Mouse (Mus musculus) embryonic facial prominence, embryonic 13.5 days (tissue): ENCODE results near the gene Krtap5-2. TPM values are rescaled to one million over a fixed set of nuclear protein-coding genes. Genes with fewer than 3 reads are reported as not detected.
"Not testable (repeated sequence)": the region's sequence is repeated elsewhere in the genome, so short reads cannot be mapped to it uniquely, and the experiment has no call there.

ENCODE experiments used
- ATAC-seq: fragments of 200-750 bp; cut with Nextera tagmentation; 2 replicates; pipeline ENCODE4 v1.8.0; 2017; ENCODE audit warnings: low read depth; ENCODE audit not compliant: insufficient number of reproducible peaks, insufficient read depth, low FRiP score, low TSS enrichment
- H3K27ac ChIP-seq: fragments of 300-500 bp; sonication (generic); 2 replicates; pipeline ENCODE4 v1.5.1; 2015; ENCODE audit warnings: moderate library complexity, mild to moderate bottlenecking, inconsistent platforms
- H3K27me3 ChIP-seq: fragments of 300-500 bp; sonication (generic); 2 replicates; pipeline ENCODE4 v1.6.1; 2015; ENCODE audit warnings: mild to moderate bottlenecking, inconsistent platforms
- H3K36me3 ChIP-seq: fragments of 300-500 bp; sonication (generic); 2 replicates; pipeline ENCODE4 v1.6.1; 2015; ENCODE audit warnings: mild to moderate bottlenecking, inconsistent platforms
- H3K4me1 ChIP-seq: fragments of 300-500 bp; sonication (generic); 2 replicates; pipeline ENCODE4 v1.6.1; 2015; ENCODE audit warnings: inconsistent platforms
- H3K4me2 ChIP-seq: fragments of 300-500 bp; sonication (generic); 2 replicates; pipeline ENCODE4 v1.6.1; 2015; ENCODE audit warnings: moderate library complexity, mild to moderate bottlenecking, inconsistent platforms
- H3K4me3 ChIP-seq: fragments of 300-500 bp; sonication (generic); 2 replicates; pipeline ENCODE4 v1.5.1; 2015; ENCODE audit warnings: mild to moderate bottlenecking, inconsistent platforms
- H3K9ac ChIP-seq: fragments of 300-500 bp; sonication (generic); 2 replicates; pipeline ENCODE4 v1.6.1; 2015; ENCODE audit warnings: mild to moderate bottlenecking, inconsistent platforms
- H3K9me3 ChIP-seq: fragments of 300-500 bp; sonication (generic); 2 replicates; pipeline ENCODE4 v1.6.1; 2016; ENCODE audit warnings: inconsistent platforms
- WGBS: fragments of 180-500 bp; shearing (Covaris S2); methylation state at CpG from one replicate; pipeline ENCODE4 v1.1.7; 2015; ENCODE audit warnings: mixed read lengths; 5-methylcytosine and 5-hydroxymethylcytosine counted together
- polyA plus RNA-seq: library from polyadenylated mRNA; unstranded; fragments of >200 nt; fragmentation: Nextera tagmentation; extraction: Ambion mirVana; gene quantifications from 2 replicates; pipeline ENCODE4 v1.2.1, GENCODE M21; 2015

The Krtap5-2 gene
- not detected in 2 replicates for polyA plus RNA-seq

DNA sequence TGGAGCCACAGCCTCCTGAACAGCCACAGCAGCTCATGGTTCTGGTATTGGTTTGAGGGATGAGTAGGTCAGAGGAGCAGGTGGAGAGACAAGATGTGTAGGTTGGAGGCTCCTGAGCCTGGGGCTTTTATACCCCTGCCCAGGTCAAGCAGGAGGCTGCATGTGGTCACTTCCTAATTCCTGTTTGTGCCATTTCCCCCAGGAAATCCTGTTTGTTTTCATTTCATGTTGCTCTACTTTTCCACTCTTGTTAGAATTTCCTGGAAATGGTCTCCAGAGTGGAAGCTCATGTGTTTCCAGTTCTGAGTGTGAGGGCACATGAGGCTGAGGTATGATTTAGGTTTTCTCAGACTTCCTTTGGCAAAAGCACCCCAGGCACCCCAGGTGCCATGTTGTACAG, at the start of gene Krtap5-2:
TSS of gene Krtap5-2 (minus strand) at position 101 of the 400 bp plus-strand sequence.
- not testable (repeated sequence) for H3K9me3 ChIP-seq, H3K4me3 ChIP-seq, H3K27ac ChIP-seq

DNA sequence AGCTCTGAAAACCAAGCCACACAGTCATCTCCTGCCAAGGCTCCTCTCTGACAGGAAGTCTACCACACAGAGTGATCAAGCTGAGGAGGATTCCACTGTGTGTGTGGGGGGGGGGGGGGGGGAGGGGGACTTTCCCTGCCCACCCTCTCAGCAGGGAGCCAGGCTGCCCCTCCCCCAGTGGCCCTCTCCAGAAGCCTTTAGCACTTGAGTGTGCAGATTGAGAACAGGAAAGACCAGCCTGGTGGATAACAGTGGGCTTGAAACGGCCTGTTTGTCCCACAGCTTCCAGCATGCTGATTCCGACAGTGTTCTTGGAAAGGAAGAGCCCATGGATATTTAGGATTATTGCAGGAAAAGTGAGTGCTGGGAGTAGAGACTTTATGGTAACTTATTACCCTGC, 48.7 kb upstream of the Krtap5-2 start:
- H3K36me3 ChIP-seq: no peaks in the 10 kb centered on the region
- 32% methylated on average over 2 of the region's 2 CpGs for WGBS
- no peak overlapping the region for H3K4me3 ChIP-seq
- no peak overlapping the region for H3K27ac ChIP-seq
- H3K4me1 ChIP-seq: peaks cover 21% of the 10 kb centered on the region
- no peak overlapping the region for H3K4me2 ChIP-seq
- H3K9me3 ChIP-seq: no peaks in the 10 kb centered on the region
- no peak overlapping the region for H3K9ac ChIP-seq
- H3K27me3 ChIP-seq: 0 out of 2 replicates have a peak, but pooled peaks cover 3% of the 10 kb centered on the region
- no peak for ATAC-seq

More for the DNA sequence above, at the start of gene Krtap5-2:
- not testable (repeated sequence) for H3K36me3 ChIP-seq, ATAC-seq, H3K4me1 ChIP-seq, H3K27me3 ChIP-seq, H3K4me2 ChIP-seq, H3K9ac ChIP-seq

DNA sequence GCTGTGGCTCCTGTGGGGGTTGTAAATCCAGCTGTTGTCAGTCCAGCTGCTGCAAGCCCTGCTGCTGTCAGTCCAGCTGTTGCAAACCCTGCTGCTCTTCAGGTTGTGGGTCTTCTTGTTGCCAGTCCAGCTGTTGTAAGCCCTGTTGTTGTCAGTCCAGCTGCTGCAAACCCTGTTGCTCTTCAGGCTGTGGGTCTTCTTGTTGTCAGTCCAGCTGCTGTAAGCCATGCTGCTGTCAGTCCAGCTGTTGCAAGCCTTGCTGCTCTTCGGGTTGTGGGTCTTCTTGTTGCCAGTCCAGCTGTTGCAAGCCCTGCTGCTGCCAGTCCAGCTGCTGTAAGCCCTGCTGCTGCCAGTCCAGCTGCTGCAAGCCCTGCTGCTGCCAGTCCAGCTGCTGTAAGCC, 36.3 kb upstream of the Krtap5-2 start:
- H3K36me3 ChIP-seq: not testable (repeated sequence)

DNA sequence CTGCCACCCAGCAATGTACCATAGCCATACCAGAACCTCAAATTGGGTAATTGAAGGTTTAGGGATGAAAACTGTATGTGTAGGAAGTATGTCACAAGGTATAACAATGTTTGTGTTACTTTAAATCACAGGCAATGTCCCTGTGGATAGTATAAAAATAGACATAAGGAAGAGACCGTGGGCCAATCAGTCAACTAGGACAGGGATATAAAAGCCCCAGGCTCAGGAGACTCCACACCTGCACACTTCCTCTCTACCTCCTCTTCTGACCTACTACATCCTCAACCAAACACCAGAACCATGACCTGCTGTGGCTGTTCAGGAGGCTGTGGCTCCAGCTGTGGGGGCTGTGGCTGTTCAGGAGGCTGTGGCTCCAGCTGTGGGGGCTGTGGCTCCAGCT, 35.8 kb upstream of the Krtap5-2 start, which contains the start of gene Gm7579:
TSS of gene Gm7579 (plus strand) at position 301 of the 400 bp plus-strand sequence.
- Histone ChIP-seq H3K27me3 (no peaks in the 10 kb centered on the region), H3K4me1 (no peaks in the 10 kb centered on the region), H3K9ac (no peak within 1 kb of the TSS), H3K9me3 (no peaks in the 10 kb centered on the region), H3K36me3 (no peaks in the 10 kb centered on the region), H3K4me2 (no peak within 1 kb of the TSS), H3K4me3 (no peak within 1 kb of the TSS), H3K27ac (no peak within 1 kb of the TSS)
- no peak for ATAC-seq
- WGBS: 65% methylated on average over 1 of the region's 1 CpGs

More for the DNA sequence above, 36.3 kb upstream of the Krtap5-2 start:
- not testable (repeated sequence) for H3K4me2 ChIP-seq, H3K27ac ChIP-seq, H3K9ac ChIP-seq, H3K4me3 ChIP-seq, ATAC-seq, H3K27me3 ChIP-seq, H3K9me3 ChIP-seq, H3K4me1 ChIP-seq
- 57% methylated on average over 1 of the region's 1 CpGs for WGBS

DNA sequence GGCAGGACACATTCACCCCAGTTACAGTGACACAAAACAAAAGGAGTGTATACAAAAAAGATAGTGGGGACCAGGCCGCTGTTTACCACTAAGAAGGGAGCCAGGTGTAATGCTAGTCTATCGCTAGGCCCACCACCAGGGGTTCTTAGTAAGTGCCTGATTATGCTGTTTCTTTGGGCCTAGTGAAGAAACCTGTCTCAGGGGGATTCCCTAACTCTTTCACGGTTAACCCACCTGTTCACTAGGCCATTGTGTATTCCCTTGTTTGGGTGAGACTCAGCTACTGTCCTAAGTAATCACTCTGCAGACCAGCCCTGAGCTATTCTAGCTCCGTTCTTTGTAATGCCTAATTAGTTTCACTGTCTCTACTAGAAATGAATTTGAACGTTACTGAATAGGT, 31.1 kb upstream of the Krtap5-2 start:
- WGBS: 78% methylated on average over 5 of the region's 5 CpGs
- not testable (repeated sequence) for H3K27ac ChIP-seq, H3K4me1 ChIP-seq, H3K4me2 ChIP-seq, H3K36me3 ChIP-seq, H3K4me3 ChIP-seq, H3K9me3 ChIP-seq, H3K9ac ChIP-seq, ATAC-seq, H3K27me3 ChIP-seq

DNA sequence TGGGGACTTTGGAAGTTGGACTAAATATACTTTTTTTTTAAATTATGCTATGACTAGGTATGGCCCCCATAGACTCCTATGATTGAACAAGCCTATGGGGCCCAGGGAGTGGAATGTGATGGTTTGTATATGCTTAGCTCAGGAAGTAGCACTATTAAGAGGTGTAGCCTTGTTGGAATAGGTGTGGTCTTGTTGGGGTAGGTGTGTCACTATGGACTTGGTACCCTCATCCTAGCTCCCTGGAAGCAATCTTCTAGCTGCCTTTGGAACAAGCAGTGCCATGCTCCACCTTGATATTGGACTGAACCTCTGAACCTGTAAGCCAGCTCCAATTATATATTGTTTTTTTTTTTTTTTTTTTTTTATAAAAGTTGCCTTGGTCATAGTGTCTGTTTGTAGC, 29.7 kb upstream of the Krtap5-2 start:
- no peak overlapping the region for H3K9ac ChIP-seq
- H3K4me1 ChIP-seq: no peaks in the 10 kb centered on the region
- H3K9me3 ChIP-seq: no peaks in the 10 kb centered on the region
- no peak overlapping the region for H3K27ac ChIP-seq
- no peak overlapping the region for H3K4me3 ChIP-seq
- H3K27me3 ChIP-seq: peaks cover 6% of the 10 kb centered on the region; the same call in 1 of the 2 replicates
- ATAC-seq: no peak
- H3K4me2 ChIP-seq: no peak overlapping the region
- H3K36me3 ChIP-seq: no peaks in the 10 kb centered on the region

DNA sequence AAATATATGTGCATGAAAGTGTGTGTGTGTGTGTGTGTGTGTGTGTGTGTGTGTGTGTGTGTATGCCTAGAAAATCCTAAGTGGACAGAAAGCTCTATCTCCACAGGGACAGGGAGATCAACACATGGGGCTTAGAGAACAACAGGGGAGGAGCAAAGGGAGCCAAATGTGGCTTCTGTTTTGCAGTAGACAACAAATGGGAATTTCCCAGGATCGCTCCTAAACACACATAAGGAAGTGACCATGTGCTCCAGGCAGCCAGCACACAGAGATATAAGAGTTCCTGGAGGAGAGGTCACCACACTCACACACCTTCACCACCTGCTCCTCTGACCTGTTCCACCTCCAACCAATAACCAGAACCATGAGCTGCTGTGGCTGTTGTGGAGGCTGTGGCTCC, 25.3 kb upstream of the Krtap5-2 start, which contains the start of gene Krtap5-3:
TSS of gene Krtap5-3 (plus strand) at position 301 of the 400 bp plus-strand sequence.
- Histone ChIP-seq H3K4me3 (no peak within 1 kb of the TSS), H3K4me1 (no peaks in the 10 kb centered on the region), H3K9ac (no peak within 1 kb of the TSS), H3K27ac (no peak within 1 kb of the TSS), H3K27me3 (peaks cover 11% of the 10 kb centered on the region; the same call in 1 of the 2 replicates), H3K9me3 (no peaks in the 10 kb centered on the region), H3K4me2 (no peak within 1 kb of the TSS), H3K36me3 (no peaks in the 10 kb centered on the region)
- ATAC-seq: no peak
- 74% methylated on average over 1 of the region's 1 CpGs for WGBS

DNA sequence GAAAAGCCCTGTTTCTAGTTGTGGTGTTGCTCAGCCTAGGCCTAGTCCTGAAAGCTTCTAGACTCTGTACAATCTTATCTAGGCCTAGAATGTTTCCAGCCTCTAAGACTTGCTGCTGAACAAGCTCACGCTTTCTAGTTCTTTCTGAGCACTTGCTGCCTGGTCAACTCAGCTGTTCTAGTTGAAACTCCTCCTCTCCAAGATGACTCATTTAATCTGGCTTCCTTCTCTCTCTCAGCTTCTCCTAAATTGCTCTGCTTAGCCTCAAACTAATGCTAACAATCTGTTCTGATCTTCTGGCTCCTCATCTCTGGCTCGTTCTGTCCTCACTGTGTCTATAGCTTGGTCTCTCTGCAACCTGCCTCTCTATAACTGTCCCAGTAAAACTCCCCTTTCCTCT, 22.9 kb upstream of the Krtap5-2 start:
- no peak overlapping the region for H3K9ac ChIP-seq
- no peak for ATAC-seq
- 73% methylated on average over 2 of the region's 2 CpGs for WGBS
- H3K27me3 ChIP-seq: peaks cover 11% of the 10 kb centered on the region; the same call in 1 of the 2 replicates
- no peaks in the 10 kb centered on the region for H3K4me1 ChIP-seq
- no peak overlapping the region for H3K27ac ChIP-seq
- H3K36me3 ChIP-seq: no peaks in the 10 kb centered on the region
- H3K9me3 ChIP-seq: no peaks in the 10 kb centered on the region
- H3K4me2 ChIP-seq: no peak overlapping the region
- H3K4me3 ChIP-seq: no peak overlapping the region

DNA sequence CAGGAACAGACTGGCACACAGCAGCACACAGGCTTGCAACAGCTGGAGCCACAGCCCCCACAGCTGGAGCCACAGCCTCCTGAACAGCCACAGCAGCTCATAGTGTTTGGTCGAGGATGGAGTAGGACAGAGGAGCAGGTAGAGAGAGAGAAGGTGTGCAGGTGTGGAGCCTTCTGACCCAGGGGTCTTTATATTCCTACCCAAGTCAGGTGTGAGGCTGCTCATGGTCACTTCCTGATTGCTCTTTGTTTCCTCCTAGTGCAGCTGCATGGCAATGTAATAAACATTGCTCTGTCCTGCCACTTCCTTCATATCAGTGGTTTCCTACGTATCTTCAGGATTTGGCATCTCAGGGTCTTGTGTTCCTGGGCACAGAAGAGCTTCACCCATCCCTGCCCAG, 14.5 kb upstream of the Krtap5-2 start, which contains the start of gene Gm10153:
TSS of gene Gm10153 (minus strand) at position 101 of the 400 bp plus-strand sequence.
- H3K9ac ChIP-seq: no peak within 1 kb of the TSS
- no peak within 1 kb of the TSS for H3K4me2 ChIP-seq
- WGBS: 51% methylated on average over 2 of the region's 2 CpGs
- no peaks in the 10 kb centered on the region for H3K4me1 ChIP-seq
- H3K27me3 ChIP-seq: peaks cover 9% of the 10 kb centered on the region; the same call in 1 of the 2 replicates
- ATAC-seq: no peak
- no peak within 1 kb of the TSS for H3K4me3 ChIP-seq
- no peak within 1 kb of the TSS for H3K27ac ChIP-seq
- no peaks in the 10 kb centered on the region for H3K36me3 ChIP-seq
- H3K9me3 ChIP-seq: no peaks in the 10 kb centered on the region; the same call in 1 of the 2 replicates

DNA sequence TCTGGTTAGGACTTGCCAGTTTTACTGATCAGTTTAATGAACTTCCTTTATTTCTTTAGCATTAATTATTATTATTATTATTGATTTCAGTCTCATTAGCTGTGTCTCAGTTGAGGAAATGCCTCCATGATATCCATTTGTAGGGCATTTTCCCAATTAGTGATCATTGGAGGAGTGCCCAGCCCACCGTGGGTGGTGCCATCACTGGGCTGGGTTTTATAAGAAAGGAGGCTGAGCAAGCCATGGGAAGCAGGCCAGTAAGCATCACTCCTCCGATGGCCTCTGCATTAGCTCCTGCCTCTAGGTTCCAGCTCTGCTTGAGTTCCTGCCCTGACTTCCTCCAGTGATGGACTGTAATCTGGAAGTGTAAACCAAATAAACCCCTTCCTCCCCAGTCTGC, 12.4 kb upstream of the Krtap5-2 start:
- Histone ChIP-seq H3K4me2 (no peak overlapping the region), H3K36me3 (no peaks in the 10 kb centered on the region), H3K27ac (no peak overlapping the region), H3K4me1 (no peaks in the 10 kb centered on the region), H3K4me3 (no peak overlapping the region), H3K27me3 (peaks cover 9% of the 10 kb centered on the region; the same call in 1 of the 2 replicates), H3K9me3 (no peaks in the 10 kb centered on the region; the same call in 1 of the 2 replicates), H3K9ac (no peak overlapping the region)
- no peak for ATAC-seq
- WGBS: 77% methylated on average over 2 of the region's 2 CpGs

DNA sequence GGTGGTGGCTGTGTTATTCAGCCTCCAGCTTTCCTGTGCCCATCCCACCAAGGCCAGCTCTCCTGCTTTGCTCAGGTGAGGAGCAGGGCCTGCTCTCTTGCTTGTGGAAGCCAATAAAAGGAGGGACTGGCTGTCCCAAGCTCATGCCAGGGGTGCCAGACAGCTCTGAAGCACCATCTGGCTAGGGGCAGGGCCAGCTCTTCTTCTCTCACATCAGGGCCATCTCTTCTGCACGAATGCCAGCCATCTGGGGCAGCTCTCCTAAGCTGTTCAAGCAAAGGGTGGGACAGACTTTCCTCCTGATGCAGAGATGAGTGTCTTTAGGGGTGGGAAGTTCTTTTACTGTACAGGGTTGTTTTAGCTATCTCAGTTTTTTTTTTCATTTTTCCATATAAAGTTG, 5.2 kb upstream of the Krtap5-2 start:
- H3K9ac ChIP-seq: no peak overlapping the region
- WGBS: 54% methylated on average over 1 of the region's 1 CpGs
- H3K9me3 ChIP-seq: no peaks in the 10 kb centered on the region
- no peaks in the 10 kb centered on the region for H3K4me1 ChIP-seq
- no peak overlapping the region for H3K4me3 ChIP-seq
- H3K27ac ChIP-seq: no peak overlapping the region
- H3K36me3 ChIP-seq: no peaks in the 10 kb centered on the region
- ATAC-seq: no peak
- H3K4me2 ChIP-seq: no peak overlapping the region
- no peaks in the 10 kb centered on the region for H3K27me3 ChIP-seq

DNA sequence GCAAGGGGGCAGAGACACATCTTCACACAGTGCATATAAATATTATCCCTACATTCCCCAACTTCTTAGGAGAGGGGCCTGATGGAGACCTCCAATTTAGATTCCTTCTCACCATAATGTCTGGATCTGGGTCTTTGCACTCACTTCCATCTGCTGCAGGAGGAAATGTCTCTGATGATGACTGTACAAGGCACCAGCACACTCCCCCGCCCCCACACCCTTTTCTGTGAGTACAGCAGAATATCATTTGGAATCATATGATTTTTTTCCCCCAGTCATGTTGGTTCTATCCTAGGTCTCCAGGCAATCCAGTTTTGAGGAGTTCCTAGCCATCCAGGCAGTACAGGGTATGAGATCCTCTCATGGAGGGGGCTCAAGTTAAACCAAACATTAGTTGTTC, 2.9 kb upstream of the Krtap5-2 start:
- ATAC-seq: no peak
- 76% methylated on average over 1 of the region's 1 CpGs for WGBS
- Histone ChIP-seq H3K36me3 (no peaks in the 10 kb centered on the region), H3K9ac (no peak overlapping the region), H3K4me2 (no peak overlapping the region), H3K4me3 (no peak overlapping the region), H3K4me1 (no peaks in the 10 kb centered on the region), H3K27me3 (no peaks in the 10 kb centered on the region), H3K27ac (no peak overlapping the region), H3K9me3 (no peaks in the 10 kb centered on the region)
